Mouse (Mus musculus) T-helper 2 cell (primary cell): ENCODE data around the gene Fsd1l.
"Not testable (repeated sequence)": the region's sequence is repeated elsewhere in the genome, so short reads cannot be mapped to it uniquely, and the experiment has no call there.

ENCODE experiments used
- in situ Hi-C: fragments of 300-600 bp; cut with MboI, MseI; formaldehyde crosslinking; loops from one replicate; pipeline ENCODE4 v1.15.1; 2025; ENCODE audit warnings: high pct_unique_total_duplicates

Gene Fsd1l

DNA sequence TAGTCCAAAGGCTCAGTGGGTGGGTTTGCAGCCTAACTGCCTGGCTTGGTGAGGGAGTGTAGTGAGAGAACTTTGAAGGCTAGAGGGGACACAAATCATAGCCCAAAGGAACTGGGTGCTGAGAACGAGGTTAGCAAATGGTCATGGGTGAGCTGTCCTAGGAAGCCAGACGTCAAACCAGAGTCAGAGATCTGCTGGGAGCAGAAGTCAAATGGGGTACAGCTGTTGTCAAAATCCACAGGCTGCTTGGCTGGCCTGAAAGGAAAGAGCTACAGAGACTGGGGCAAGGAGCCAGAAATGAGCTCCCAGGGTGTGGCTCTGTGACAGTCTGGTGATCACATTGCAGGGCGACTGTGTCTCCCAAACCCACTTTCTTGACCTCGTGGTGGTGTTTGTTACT is 2.3 kb upstream of the Fsd1l start:
- in situ Hi-C loops, result no loop called here

DNA sequence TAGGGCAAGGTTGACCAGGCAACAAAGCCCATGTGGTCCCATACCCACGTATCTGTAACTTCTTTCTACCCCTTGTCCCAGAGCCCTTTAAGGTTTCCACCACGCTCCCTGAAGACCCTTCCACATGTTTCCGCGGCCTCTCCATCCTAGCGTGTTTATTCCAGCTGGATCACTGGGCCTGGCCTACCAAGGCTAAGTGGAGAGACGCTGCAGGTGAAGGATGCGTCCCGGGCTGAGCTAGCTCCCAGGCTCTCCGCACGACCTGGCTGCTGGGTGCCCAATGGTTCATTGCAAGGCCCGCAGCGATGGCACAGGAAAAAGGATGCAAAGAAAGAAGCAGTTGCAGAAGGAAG is 332 bp upstream of the Fsd1l start:
- in situ Hi-C loops, result loop anchor here (5.0 kb wide), 1 partner anchor 49 kb away; no protein-coding TSS in a partner anchor

DNA sequence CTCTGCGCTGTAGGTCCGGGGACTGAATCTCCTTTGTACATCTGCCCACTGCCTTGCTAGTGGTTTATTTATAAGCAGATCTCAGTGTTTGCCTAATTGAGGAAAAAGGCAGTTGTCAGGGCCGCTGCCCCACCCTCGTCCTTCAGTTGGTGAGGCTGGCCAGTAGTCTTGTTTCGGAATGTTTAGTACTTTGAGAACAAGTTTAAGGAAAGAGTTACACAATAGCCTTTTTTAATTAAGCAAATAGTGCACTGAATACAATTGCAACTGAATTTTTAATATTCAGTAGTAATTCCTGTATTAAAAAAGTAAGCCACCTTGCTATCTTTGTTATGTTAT is 709 bp downstream of the Fsd1l start:
- in situ Hi-C loops, result loop anchor here (5.0 kb wide), 1 partner anchor 50 kb away; no protein-coding TSS in a partner anchor

DNA sequence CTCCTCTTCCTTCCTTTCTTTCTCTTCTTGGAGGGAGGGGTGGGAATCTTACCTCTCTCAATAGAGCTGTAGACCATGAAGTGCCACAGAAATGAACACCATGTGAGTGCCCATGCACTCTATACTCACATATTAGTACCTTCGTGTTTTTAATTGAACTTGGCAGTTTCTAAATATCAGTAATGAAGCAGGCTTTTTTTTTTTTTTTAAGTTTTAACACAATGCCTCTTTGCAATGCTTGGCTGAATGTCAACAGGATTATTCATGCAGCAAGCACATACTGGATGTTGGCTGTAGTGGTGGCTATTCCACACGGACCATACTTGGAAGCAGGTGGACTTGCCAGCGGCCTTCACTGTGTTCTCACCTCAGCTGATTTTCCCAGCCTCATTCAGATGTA is 4.1 kb downstream of the Fsd1l start:
- in situ Hi-C loops, result no loop called here

DNA sequence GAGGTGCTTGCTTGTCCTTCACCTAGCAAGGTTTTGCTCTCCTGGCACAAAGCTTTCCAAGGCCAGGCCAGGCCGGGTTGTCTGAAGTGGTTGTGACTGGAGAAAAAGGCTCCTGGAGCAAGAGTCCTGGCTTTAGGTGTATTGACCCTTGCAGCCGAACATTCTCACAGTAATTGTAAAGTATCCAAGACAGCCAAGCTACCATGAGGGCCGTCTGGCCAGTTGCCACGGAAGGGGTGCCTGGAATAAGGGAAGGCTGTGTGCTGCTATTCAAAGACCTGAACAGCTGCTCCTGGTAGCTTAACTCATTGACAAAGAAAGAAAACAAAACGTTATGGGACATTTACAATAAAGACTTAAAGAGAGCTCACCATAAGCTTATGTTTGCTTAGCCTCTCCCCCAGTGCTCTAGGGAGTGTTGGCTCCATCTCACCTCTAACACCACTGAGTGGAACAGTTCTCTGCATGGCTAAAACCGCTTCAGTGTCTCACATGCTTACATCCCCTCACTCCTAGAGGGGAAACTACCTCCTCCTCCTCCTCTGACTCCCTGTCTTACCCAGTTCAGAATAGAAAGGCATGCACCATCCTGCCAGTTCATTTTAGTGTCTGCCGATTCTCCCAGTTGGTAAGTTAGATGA is 6.1 kb downstream of the Fsd1l start:
- in situ Hi-C loops, result no loop called here

DNA sequence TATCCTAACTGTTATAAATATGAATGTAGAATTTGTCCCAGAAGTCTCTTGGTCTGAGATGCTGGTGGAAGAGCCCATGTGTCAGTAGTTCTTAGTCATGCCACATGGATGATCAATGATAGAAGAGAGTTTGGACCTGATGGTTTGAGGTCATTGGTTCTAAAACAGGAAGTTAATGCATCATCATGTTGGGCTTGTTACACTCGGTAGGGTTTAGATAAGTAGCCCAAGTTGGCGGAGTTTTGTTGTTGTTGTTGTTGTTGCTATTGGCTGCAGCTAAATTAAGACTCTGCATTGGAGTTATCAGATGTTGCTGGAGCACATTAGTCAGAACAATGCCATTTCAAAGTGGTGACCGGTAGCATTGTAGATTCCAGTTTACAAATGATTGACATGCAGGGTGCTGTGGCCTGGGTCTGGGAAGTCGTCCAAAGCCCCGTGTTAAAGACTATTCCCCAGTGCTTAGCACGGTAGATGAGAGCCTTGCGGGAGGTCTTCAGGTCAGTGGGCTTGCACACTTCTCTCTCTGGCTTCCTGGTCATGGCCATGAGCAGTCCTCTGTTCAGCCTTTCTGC is 7.4 kb downstream of the Fsd1l start:
- in situ Hi-C loops, result no loop called here

DNA sequence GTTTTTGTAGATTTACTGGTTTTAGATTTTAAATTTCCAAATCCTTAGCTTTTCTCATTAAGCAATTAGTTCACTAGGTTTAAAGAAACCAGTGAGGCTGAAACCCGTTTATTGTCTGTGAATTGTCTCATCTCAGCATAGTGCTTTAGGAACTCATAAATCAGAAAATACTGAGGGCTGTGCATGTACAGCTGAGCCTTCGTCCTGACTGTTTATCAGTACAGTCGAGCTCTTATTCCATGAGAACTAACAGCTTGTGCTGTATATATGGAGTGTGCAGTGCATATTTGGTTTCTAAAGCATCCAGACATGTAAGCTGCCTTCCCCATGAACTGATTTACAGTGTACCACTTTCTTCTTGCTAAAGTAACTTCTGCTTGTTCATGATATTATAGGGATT is 26.8 kb downstream of the Fsd1l start:
- in situ Hi-C loops, result loop anchor here (5.0 kb wide), 1 partner anchor 39 kb away; no protein-coding TSS in a partner anchor

DNA sequence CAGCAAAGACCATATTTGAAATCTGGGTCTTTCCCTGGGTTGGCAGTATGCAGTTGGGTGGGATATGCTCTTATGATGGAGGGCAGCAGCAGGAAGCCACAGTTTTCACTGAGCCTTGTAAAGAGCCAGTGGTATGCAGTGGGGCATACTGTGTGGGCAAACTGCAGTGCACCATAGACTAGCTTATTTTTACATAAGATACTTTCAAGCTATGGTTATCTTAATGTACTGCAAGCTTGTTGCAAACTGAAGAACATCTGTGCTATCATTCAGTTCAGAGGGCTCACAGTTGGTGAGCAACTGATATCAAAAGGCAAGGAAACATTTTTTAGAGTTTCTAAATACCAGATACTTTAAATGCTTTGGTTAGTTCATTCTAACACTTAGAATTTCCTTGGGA is 29.4 kb downstream of the Fsd1l start:
- in situ Hi-C loops, result no loop called here

DNA sequence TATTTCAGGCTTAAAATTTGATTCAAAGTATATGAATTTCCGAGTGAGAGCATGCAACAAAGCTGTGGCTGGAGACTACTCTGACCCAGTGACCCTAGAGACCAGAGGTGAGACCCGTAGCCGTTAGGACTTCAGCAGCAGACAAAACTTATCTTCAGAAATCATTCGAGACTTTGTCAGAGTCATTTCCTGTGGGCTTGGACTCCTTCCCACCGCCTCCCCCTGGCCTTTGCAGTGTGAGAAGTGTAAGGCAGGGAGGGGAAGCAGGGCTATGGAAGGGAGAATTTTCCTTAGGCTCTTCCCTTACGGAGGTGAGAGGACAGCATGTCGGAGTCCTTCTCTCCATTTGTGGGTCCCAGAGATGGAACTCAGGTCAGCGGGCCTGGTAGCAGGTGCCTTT is 50.8 kb downstream of the Fsd1l start:
- in situ Hi-C loops, result no loop called here

DNA sequence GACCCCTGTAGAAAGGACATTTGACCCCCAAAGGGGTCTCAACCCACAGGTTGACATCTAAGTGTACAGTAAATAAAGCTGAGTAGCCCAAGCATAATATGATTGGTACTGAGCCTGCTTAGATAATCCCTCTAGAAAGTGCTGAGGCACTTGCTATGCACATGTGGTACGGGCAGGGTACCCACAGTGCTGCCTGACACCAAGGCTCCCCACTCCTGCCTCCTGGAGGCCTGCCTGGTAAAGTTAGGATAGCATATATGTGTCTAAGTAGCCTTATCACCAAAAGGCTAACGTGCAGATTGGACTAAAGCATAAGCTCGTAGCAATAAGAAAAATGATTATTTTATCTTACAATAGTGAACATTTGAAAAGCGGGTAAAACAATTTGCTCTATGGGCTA is 57.7 kb downstream of the Fsd1l start:
- in situ Hi-C loops, result no loop called here

DNA sequence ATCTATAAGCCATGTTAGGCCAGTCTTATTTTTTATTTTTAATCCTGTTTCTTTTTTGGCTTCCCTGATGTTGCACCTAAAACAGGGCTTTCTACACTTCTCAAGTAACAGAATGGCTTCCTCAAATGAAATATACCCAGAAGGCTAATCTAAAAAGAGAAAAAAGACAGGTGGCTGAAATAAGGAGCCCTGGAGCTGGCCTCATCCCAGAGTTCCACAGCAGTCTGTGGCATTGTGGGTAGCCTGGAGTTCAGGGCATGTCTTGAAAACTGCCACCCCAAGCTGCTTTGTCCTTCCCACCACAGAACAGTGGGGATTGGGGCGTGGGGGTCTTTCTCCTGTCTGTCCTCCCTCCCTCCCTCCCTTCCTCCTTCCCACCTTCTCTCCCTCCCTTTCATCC is 60.1 kb downstream of the Fsd1l start:
- in situ Hi-C loops, result no loop called here

DNA sequence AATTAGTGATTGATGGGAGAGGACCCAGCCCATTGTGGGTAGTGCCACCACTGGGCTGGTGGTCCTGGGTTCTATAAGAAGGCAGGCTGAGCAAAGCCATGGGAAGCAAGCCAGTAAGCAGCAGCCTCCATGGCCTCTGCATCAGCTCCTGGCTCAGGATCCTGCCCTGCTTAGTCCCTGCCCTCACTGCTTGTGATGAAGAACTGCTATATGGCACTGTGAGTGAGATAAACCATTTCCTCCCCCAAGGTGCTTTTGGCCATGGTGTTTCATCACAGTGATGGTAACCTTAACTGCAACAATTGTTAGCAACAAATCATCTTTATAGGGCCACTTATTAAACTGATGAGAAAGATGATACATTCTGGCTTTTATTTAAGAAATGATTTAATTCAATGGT is 77.9 kb downstream of the Fsd1l start:
- in situ Hi-C loops, result not testable (repeated sequence)

DNA sequence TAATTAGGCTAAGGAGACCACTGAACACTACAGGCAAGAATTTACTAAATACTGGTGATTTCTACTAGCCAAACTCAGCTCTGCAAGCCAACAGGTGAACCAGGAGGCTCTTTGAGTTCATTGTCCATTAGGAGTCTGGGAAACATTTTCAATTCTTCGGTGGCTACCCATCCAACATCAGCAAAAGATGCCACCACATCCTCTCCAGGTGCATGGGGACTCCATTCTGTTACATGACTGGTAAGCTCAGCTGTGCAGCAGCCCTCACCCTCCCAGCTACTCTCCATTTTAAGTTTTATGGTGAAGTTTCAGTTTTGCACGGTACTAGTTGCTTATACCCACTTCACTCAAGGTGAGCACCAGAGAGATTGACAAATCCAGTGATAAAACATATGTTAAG is 78.8 kb downstream of the Fsd1l start:
- in situ Hi-C loops, result loop anchor here (10.0 kb wide), 1 partner anchor 265 kb away; the partner anchor contains the start of gene Slc44a1

DNA sequence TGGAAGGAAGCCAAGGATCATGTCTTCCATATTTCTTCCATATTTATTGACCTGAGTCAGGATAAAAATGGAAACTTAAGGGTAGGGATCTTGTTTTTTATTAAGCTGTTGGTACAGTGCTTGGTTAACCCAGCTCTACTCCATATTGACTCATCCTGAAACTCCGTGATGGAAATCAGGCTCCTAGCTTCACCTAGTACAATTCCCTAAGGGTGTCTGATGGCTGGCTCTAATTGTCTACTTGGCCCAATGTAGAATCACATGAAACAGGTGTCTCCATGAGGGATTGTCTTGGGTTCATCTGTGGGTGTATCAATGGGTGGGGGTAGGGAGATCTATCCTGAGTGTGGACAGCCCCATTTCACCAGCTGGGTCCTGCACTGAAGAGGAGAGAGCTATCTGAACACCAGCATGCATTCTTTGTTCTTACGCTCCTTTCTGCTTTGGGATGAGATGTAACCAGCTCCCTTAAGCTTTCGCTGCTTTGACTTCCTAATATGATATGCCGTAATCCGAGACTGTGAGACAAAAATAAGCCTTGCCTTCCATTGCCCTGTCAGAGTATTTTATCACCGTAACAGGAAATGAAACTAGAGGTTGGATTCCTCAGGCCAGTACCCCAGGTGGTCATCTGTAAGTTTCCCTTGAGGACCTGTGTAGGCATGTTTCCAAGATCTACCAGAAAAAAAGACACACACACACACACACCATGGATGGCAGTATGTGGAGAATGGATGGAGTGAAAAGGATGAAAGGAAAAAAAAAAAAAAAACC is 79.5 kb downstream of the Fsd1l start:
- in situ Hi-C loops, result loop anchor here (10.0 kb wide), 1 partner anchor 266 kb away; the partner anchor contains the start of gene Slc44a1

DNA sequence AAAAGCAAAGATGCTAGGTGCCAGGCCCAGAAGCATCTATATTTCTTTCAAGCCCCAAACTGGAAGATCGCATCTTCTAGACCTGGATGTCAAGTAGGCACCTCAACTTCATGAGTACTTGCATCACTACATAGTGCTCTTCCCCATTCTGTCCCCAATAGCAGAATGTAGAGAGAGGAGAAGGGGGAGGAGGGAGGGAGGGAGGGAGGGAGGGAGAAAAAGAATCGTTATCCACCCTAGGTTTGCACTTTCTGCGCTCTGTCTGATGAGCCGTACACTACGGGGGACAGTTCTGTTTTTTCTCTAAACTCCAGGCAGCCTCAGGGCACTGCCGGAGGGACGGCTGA is 82.4 kb downstream of the Fsd1l start, which contains the start of gene Fktn:
Gene Fktn (plus strand): TSS at position 295 of the 347 bp plus-strand sequence.
- in situ Hi-C loops, result loop anchor here (10.0 kb wide), 1 partner anchor 269 kb away; the partner anchor contains the start of gene Slc44a1

DNA sequence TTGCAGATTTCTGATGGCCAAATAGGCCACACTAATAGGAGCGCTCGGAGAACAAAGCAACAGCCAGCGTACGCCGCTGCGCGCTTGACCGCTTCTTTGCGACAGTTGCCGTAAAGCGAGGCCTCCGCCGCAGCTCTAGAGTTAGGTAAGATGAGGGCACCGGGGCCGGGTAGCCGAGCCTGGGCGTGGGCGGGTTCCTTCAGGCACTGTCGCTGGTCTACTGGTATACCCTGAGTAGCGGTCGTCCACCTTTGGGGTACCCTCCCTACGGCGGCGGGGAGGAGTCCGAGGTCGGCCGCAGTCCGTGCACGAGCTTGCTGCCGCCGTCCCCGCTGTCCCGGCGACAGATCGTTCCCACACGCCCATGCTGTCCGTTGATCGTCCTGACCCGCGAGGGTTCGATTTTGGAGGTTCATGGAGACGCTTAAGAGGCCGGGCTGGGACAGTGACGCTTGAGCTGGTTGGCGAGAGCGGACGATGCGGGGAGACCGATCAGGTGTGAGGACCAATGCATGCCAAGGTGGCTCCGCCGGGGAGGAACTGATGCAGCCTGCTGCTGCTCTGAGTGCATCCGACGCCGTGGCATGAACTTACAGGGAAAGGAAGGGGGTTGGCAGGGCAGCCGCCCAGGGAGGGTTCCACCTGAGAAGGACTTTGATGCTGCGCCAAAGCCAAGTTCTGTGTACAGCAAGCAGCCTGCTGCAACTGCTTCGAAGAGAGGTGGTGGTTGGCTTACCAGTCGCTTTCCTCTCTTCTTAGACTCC is 83.0 kb downstream of the Fsd1l start:
- in situ Hi-C loops, result loop anchor here (10.0 kb wide), 1 partner anchor 269 kb away; the partner anchor contains the start of gene Slc44a1

DNA sequence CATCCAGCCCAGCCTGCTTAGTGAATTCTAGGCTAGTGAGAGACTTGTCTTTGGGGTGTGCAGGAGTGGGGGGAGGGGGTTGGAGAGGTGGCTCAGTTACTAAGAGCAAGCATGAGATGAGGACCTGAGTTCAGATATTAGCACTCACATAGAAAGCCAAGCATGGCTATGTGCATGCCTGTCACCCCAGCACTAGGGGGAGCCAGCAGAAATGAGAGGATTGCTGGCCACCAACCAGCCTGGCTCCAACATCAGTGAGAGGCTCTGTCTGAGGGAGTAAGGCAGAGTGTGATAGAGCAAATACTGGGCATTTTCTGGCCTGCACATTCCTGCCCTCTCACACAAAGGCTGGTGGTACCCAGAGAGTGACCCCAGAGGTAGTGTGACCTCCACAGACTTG is 84.7 kb downstream of the Fsd1l start:
- in situ Hi-C loops, result loop anchor here (10.0 kb wide), 1 partner anchor 271 kb away; the partner anchor contains the start of gene Slc44a1

DNA sequence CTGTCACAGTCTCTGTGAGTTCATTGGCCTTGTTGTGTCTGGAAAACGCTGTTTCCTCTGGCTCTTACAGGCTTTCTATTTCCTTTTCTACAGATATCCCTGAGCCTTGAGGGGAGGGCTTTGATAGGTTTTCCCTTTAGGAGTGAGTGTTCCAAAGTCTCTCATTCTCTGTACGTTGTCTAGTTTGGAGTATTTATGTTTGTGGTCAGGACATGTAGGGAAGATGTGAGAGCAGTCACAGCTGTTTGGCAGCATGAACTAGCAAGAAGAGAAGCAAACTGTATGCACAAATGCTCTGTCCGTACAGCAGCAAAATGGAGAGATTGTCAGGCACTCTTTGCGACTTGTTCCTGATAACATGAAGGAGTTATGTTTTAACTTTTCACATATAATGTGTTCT is 86.3 kb downstream of the Fsd1l start:
- in situ Hi-C loops, result loop anchor here (10.0 kb wide), 1 partner anchor 273 kb away; the partner anchor contains the start of gene Slc44a1

DNA sequence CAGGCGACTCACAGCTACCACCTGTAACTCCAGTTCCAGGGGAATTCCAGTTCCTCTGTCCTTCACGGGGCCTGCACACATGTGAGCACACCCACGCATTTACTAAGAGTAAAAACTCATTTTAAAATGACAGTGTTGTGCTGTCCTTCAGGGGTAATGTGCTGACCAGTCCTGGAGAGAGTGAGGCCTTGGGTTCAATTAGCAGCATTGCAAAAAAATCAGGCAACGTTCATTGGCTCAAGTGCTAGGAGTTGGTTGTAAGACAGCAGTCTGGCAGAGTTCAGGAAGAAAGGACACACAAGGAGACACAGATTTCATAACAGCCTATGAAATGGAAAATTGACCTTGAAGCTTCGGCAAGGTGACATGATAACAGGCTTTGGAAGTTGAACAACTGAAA is 87.0 kb downstream of the Fsd1l start:
- in situ Hi-C loops, result loop anchor here (10.0 kb wide), 1 partner anchor 273 kb away; the partner anchor contains the start of gene Slc44a1

DNA sequence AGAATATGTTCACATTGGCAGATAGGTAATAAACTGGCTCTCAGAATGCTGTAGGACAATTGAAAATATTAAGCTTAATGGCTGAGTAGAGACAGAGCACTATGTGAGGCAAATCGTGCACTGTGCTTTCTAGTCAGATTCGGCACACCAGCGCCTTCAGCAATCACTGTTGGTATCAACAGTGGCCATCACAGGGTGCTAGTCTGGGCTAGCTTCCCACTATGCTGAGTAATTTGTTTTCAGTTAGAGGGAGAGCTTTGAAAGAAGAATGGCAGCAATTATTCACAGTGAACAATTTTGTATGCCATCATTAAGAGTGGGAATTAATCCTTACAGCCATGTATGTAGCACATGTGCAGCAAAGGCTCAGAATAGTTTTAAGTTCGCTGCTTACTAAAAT is 91.2 kb downstream of the Fsd1l start:
- in situ Hi-C loops, result no loop called here

DNA sequence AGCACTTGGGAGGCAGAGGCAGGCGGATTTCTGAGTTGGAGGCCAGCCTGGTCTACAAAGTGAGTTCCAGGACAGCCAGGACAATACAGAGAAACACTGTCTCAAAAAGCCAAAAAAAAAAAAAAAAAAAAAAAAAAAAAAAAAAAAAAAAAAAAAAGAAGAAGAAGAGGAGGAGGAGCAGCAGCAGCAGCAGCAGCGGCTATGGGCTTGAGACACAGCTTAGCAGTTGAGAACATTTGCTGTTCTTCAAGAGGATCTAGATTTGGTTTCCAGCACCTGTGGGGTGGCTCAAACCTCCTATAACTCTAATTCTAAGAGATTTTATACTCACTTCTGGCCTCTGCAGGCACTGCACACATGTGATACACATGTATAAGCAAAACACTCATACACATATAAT is 94.8 kb downstream of the Fsd1l start:
- in situ Hi-C loops, result not testable (repeated sequence)

DNA sequence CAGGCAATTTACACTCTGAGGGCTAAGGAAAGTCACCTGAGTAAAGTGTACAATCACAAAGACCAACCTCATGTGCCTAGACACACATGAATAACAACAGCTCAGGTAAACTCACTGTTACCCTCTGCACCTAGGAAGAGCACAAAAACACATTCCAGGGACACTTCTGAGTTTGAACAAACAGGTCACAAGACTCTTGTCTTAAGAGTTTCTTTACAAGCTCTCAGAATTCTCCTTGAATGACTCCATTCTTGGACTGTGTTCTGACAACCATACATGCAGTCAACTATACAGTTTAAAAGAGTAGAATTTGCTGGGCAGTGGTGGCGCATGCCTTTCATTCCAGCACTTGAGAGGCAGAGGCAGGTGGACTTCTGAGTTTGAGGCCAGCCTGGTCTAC is 96.8 kb downstream of the Fsd1l start:
- in situ Hi-C loops, result no loop called here
